ENCODE assay signal across 1 mouse cellular context in the genomic region with DNA sequence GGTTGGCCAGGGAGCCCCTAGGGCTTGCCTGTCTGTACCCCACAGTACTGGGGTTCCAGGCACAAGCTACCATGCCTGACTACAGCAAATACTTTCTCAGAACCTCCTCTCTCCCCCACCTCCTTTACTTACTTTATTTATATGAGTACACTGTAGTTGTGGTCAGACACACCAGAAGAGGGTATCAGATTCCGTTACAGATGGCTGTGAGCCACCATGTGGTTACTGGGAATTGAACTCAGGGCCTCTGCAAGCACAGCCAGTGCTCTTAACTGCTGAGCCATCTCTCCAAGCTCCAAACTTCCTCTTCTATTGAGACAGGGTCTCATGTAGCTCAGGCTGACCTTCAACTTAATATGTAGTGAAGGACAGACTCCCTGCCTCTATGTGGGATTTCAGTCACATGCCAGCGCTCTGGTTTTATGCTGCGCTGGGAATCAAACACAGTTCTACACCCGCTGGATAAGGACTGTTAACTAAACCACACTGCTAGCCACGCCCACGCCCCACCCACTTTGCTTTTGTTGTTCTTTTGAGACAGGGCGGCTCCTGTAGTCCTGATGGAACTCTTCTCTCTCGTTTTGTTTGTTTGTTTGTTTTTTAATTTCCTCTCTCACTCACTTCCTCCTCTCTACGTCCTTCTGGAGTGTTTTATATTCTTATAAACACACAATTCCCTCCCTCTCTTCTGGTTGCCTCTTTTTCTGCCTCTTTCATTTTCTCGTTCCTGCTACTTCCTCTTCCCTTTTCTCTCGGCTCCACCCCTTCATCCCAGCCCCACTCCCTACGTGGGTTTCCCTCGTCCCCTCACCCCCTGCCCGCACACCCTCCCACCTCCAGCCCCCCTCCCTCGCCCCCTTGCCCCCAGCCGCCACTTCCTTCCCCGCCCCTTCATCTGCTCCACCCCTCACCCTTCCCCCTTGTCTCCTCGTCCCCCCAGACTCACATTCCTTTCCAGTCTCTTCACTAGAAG.
TF ChIP-seq lines count a peak whose summit lies in the region.

No protein-coding gene starts in this region.

TF ChIP-seq in myocyte, 11 proteins besides CTCF, POLR2A, EP300 and RAD21 (continued from another document):
- TF ChIP-seq SRF (IDR thresholded peaks at IDR 0.05; ENCODE audit: control insufficient read depth, insufficient read length, low read depth) = no peak
- no peak for TF ChIP-seq MAX (IDR thresholded peaks at IDR 0.05; ENCODE audit: low read depth)
